Mouse (Mus musculus) midbrain, embryonic 15.5 days (tissue): ENCODE results near the gene Kifc1. TPM values are rescaled to one million over a fixed set of nuclear protein-coding genes. Genes with fewer than 3 reads are reported as not detected.

Experiments used
- ATAC-seq: fragments of 200-750 bp; cut with Nextera tagmentation; replicated peaks from 2 replicates; pipeline ENCODE4 v1.8.0; 2017; ENCODE audit warnings: moderate TSS enrichment
- H3K27ac ChIP-seq: fragments of 300-500 bp; sonication (generic); 2 replicates; pipeline ENCODE4 v1.5.1; 2015; ENCODE audit warnings: mild to moderate bottlenecking, inconsistent platforms
- H3K27me3 ChIP-seq: fragments of 300-500 bp; sonication (generic); replicated peaks from 2 replicates; pipeline ENCODE4 v1.6.1; 2015; ENCODE audit warnings: inconsistent platforms
- H3K36me3 ChIP-seq: fragments of 300-500 bp; sonication (generic); replicated peaks from 2 replicates; pipeline ENCODE4 v1.6.1; 2015; ENCODE audit warnings: inconsistent platforms
- H3K4me1 ChIP-seq: fragments of 300-500 bp; sonication (generic); 2 replicates; pipeline ENCODE4 v1.6.1; 2015; ENCODE audit warnings: inconsistent platforms
- H3K4me2 ChIP-seq: fragments of 300-500 bp; sonication (generic); 2 replicates; pipeline ENCODE4 v1.6.1; 2015; ENCODE audit warnings: inconsistent platforms, mild to moderate bottlenecking, moderate library complexity
- H3K4me3 ChIP-seq: fragments of 300-500 bp; sonication (generic); 2 replicates; pipeline ENCODE4 v1.5.1; 2015; ENCODE audit warnings: mild to moderate bottlenecking, inconsistent platforms
- H3K9ac ChIP-seq: fragments of 300-500 bp; sonication (generic); 2 replicates; pipeline ENCODE4 v1.6.1; 2015; ENCODE audit warnings: mild to moderate bottlenecking, inconsistent platforms
- H3K9me3 ChIP-seq: fragments of 300-500 bp; sonication (generic); 2 replicates; pipeline ENCODE4 v1.6.1; 2016; ENCODE audit warnings: inconsistent platforms
- WGBS: fragments of 180-500 bp; shearing (Covaris S2); methylation state at CpG from one replicate; pipeline ENCODE4 v1.1.7; 2015; ENCODE audit warnings: mixed read lengths; 5-methylcytosine and 5-hydroxymethylcytosine counted together
- microRNA-seq: library from miRNA; unstranded; fragments of <30 nt; microRNA quantifications from one replicate; pipeline ENCODE4, GENCODE M21; 2016
- polyA plus RNA-seq: library from polyadenylated mRNA; unstranded; fragments of >200 nt; fragmentation: Nextera tagmentation; extraction: Ambion mirVana; gene quantifications from 2 replicates; pipeline ENCODE4 v1.2.1, GENCODE M21; 2015

The Kifc1 gene
- polyA plus RNA-seq, 1 experiment from 2014 or later = 2.6 TPM

- no peak overlapping the region for H3K9ac ChIP-seq
- H3K27ac ChIP-seq = no peak overlapping the region
- no peak for ATAC-seq
- H3K4me2 ChIP-seq = no peak overlapping the region
- H3K9me3 ChIP-seq = no peaks in the 10 kb centered on the region
- H3K27me3 ChIP-seq = no peaks in the 10 kb centered on the region
- H3K36me3 ChIP-seq = peaks cover 18% of the 10 kb centered on the region; the same call in 1 of the 2 replicates
- H3K4me3 ChIP-seq = no peak overlapping the region
- H3K4me1 ChIP-seq = peaks cover 20% of the 10 kb centered on the region
- WGBS = 93% methylated on average over 8 of the region's 8 CpGs
These were observed 42.3 kb downstream of the Kifc1 start for GRCm38 (mm10) chr17:33848139-33848538.

- peak overlapping the region; percentile 64; the same call in 1 of the 2 replicates for H3K9ac ChIP-seq
- 91% methylated on average over 1 of the region's 1 CpGs for WGBS
- no peak overlapping the region for H3K27ac ChIP-seq
- peak overlapping the region; percentile 69 for H3K4me3 ChIP-seq
- H3K27me3 ChIP-seq = no peaks in the 10 kb centered on the region
- peaks cover 12% of the 10 kb centered on the region; the same call in 1 of the 2 replicates for H3K36me3 ChIP-seq
- H3K4me1 ChIP-seq = peaks cover 20% of the 10 kb centered on the region
- no peak for ATAC-seq
- peak overlapping the region; percentile 93 for H3K4me2 ChIP-seq
- H3K9me3 ChIP-seq = no peaks in the 10 kb centered on the region
These were observed 46.3 kb downstream of the Kifc1 start for GRCm38 (mm10) chr17:33844196-33844595.

GRCm38 (mm10) chr17:33842966-33843795 lies 47.3 kb downstream of the Kifc1 start, which contains the start of gene Cd320:
TSS of gene Cd320 (plus strand) at chr17:33843091.
- under 1% methylated on average over 45 of the region's 45 CpGs for WGBS
- ATAC-seq = peak; percentile 96
- peaks cover 20% of the 10 kb centered on the region for H3K4me1 ChIP-seq

GRCm38 (mm10) chr17:33829561-33829960 lies 60.9 kb downstream of the Kifc1 start:
- Histone ChIP-seq H3K27ac (no peak overlapping the region), H3K4me2 (no peak overlapping the region), H3K4me3 (no peak overlapping the region), H3K9me3 (no peaks in the 10 kb centered on the region), H3K9ac (no peak overlapping the region), H3K4me1 (peaks cover 27% of the 10 kb centered on the region), H3K27me3 (no peaks in the 10 kb centered on the region), H3K36me3 (peaks cover 40% of the 10 kb centered on the region)
- 93% methylated on average over 10 of the region's 10 CpGs for WGBS
- no peak for ATAC-seq

More at GRCm38 (mm10) chr17:33842966-33843795, 47.3 kb downstream of the Kifc1 start, which contains the start of gene Cd320:
- Histone ChIP-seq H3K9ac (peak within 1 kb of the TSS; percentile 64), H3K4me2 (peak within 1 kb of the TSS; percentile 93), H3K36me3 (peaks cover 2% of the 10 kb centered on the region; the same call in 1 of the 2 replicates), H3K27ac (peak within 1 kb of the TSS; percentile 78), H3K27me3 (no peaks in the 10 kb centered on the region), H3K4me3 (peak within 1 kb of the TSS; percentile 69), H3K9me3 (no peaks in the 10 kb centered on the region)

GRCm38 (mm10) chr17:33828892-33829291 lies 61.6 kb downstream of the Kifc1 start:
- Histone ChIP-seq H3K4me3 (no peak overlapping the region), H3K4me1 (peaks cover 27% of the 10 kb centered on the region), H3K9ac (no peak overlapping the region), H3K9me3 (no peaks in the 10 kb centered on the region), H3K27me3 (no peaks in the 10 kb centered on the region), H3K36me3 (peaks cover 35% of the 10 kb centered on the region), H3K4me2 (no peak overlapping the region), H3K27ac (no peak overlapping the region)
- no peak for ATAC-seq
- WGBS = 57% methylated on average over 2 of the region's 2 CpGs

GRCm38 (mm10) chr17:33826850-33827249 lies 63.6 kb downstream of the Kifc1 start:
- H3K9me3 ChIP-seq = no peaks in the 10 kb centered on the region
- peaks cover 30% of the 10 kb centered on the region for H3K36me3 ChIP-seq
- no peak for ATAC-seq
- H3K27ac ChIP-seq = no peak overlapping the region
- 0% methylated on average over 3 of the region's 3 CpGs for WGBS
- H3K4me1 ChIP-seq = peaks cover 46% of the 10 kb centered on the region
- no peak overlapping the region for H3K4me3 ChIP-seq
- H3K9ac ChIP-seq = no peak overlapping the region
- H3K4me2 ChIP-seq = no peak overlapping the region
- no peaks in the 10 kb centered on the region for H3K27me3 ChIP-seq

Small RNA genes lying within 50 kb of the gene (microRNA-seq; reads per million reads assigned to microRNA genes)
- gene Gm27740 = not detected

Other genes starting within 250 kb of the Kifc1 start
- gene Hnrnpm, start 203.8 kb downstream of the Kifc1 start, polyA plus RNA-seq = 197 and 208 TPM in 2 replicates
- gene March2, start 172.0 kb downstream of the Kifc1 start, polyA plus RNA-seq = 71.2 and 79.2 TPM in 2 replicates
- 630 and 639 TPM in 2 replicates for gene Rab11b, start 130.1 kb downstream of the Kifc1 start, polyA plus RNA-seq
- 22.6 and 23.3 TPM in 2 replicates for gene Angptl4, start 108.8 kb downstream of the Kifc1 start, polyA plus RNA-seq
- 51.5 and 53.4 TPM in 2 replicates for gene Kank3, start 80.1 kb downstream of the Kifc1 start, polyA plus RNA-seq
- gene Rps28, start 66.1 kb downstream of the Kifc1 start, polyA plus RNA-seq = 476 TPM in 2 replicates
- 467 and 476 TPM in 2 replicates for gene Ndufa7, start 66.1 kb downstream of the Kifc1 start, polyA plus RNA-seq
- 50.8 and 58.9 TPM in 2 replicates for gene Cd320, start 47.6 kb downstream of the Kifc1 start, polyA plus RNA-seq
- gene Gm7029, start 16.8 kb downstream of the Kifc1 start, polyA plus RNA-seq = not detected in 2 replicates
- gene Platr17, start 14.5 kb upstream of the Kifc1 start, polyA plus RNA-seq = 0.50 and 0.51 TPM in 2 replicates
- gene Daxx, start 18.8 kb upstream of the Kifc1 start, polyA plus RNA-seq = 59.4 and 61.1 TPM in 2 replicates
- 23.6 and 28.6 TPM in 2 replicates for gene Tapbp, start 25.2 kb upstream of the Kifc1 start, polyA plus RNA-seq
- 18.1 and 18.3 TPM in 2 replicates for gene Zbtb22, start 25.2 kb upstream of the Kifc1 start, polyA plus RNA-seq
- gene Rgl2, start 38.9 kb upstream of the Kifc1 start, polyA plus RNA-seq = 60.9 and 61.1 TPM in 2 replicates
- gene Pfdn6, start 49.7 kb upstream of the Kifc1 start, polyA plus RNA-seq = 178 TPM in 2 replicates
- gene Wdr46, start 50.0 kb upstream of the Kifc1 start, polyA plus RNA-seq = 25.9 and 26.2 TPM in 2 replicates
- gene B3galt4, start 60.8 kb upstream of the Kifc1 start, polyA plus RNA-seq = 14.9 and 15.1 TPM in 2 replicates
- gene Vps52, start 65.2 kb upstream of the Kifc1 start, polyA plus RNA-seq = 80.9 and 84.4 TPM in 2 replicates
- gene Rps18, start 65.3 kb upstream of the Kifc1 start, polyA plus RNA-seq = 689 and 743 TPM in 2 replicates
- gene H2-K1, start 109.7 kb upstream of the Kifc1 start, polyA plus RNA-seq = 19.0 and 20.1 TPM in 2 replicates
- 22.8 and 26.3 TPM in 2 replicates for gene Ring1, start 134.0 kb upstream of the Kifc1 start, polyA plus RNA-seq
- 65.6 and 74.1 TPM in 2 replicates for gene H2-Ke6, start 137.4 kb upstream of the Kifc1 start, polyA plus RNA-seq
- 178 and 184 TPM in 2 replicates for gene Slc39a7, start 141.0 kb upstream of the Kifc1 start, polyA plus RNA-seq
- gene Rxrb, start 141.2 kb upstream of the Kifc1 start, polyA plus RNA-seq = 64.7 and 65.5 TPM in 2 replicates
- gene Col11a2, start 148.8 kb upstream of the Kifc1 start, polyA plus RNA-seq = 3.2 and 4.8 TPM in 2 replicates
- not detected in 2 replicates for gene H2-Oa, start 201.7 kb upstream of the Kifc1 start, polyA plus RNA-seq
- gene H2-DMa, start 228.9 kb upstream of the Kifc1 start, polyA plus RNA-seq = 17.2 and 18.8 TPM in 2 replicates
- 137 and 140 TPM in 2 replicates for gene Brd2, start 232.0 kb upstream of the Kifc1 start, polyA plus RNA-seq